Mouse (Mus musculus) testis, adult 2 months (tissue): ENCODE measurements at regions not wholly inside any gene's neighbourhood (a gene's known extent, or its start where the extent isn't known, plus 50 kb on each side); places are given as distances from the start of the nearest gene placed in this dataset.

Experiments used
- CTCF ChIP-seq: fragments of 200-500 bp; IDR thresholded peaks from 2 replicates; pipeline ENCODE4 v1.5.1; 2012; ENCODE audit warnings: low read depth, mild to moderate bottlenecking, inconsistent platforms, low read length, moderate library complexity; ENCODE audit not compliant: control insufficient read depth, insufficient read depth, insufficient replicate concordance
- POLR2A ChIP-seq: fragments of 200-500 bp; IDR thresholded peaks from 2 replicates; pipeline ENCODE4 v1.6.1; 2012; ENCODE audit warnings: low read depth, mild to moderate bottlenecking, inconsistent platforms, low read length, moderate library complexity; ENCODE audit not compliant: control insufficient read depth

GRCm38 (mm10) chr2:172648072-172648471 is 98.7 kb downstream of the Tfap2c start:
- TF ChIP-seq CTCF (no peak), POLR2A (no peak)
